Mouse (Mus musculus) right cerebral cortex, postnatal 25 days (tissue): ENCODE measurements at regions not wholly inside any gene's neighbourhood (a gene's known extent, or its start where the extent isn't known, plus 50 kb on each side); places are given as distances from the start of the nearest gene placed in this dataset.
"Not testable (repeated sequence)": the region's sequence is repeated elsewhere in the genome, so short reads cannot be mapped to it uniquely, and the experiment has no call there.

ENCODE experiments used
- DNase-seq: peaks from one replicate; pipeline ENCODE4 v3.0.0; 2022

GRCm38 (mm10) chr15:91916946-91917345, 78.9 kb downstream of the Smgc start:
- DNase-seq = peak; percentile 6

GRCm38 (mm10) chr15:91917877-91918276, 79.8 kb downstream of the Smgc start:
- DNase-seq = no peak

- no peak for DNase-seq
These were observed 86.5 kb downstream of the Smgc start for GRCm38 (mm10) chr15:91924542-91924941.

GRCm38 (mm10) chr15:91927492-91927891, 89.4 kb downstream of the Smgc start:
- no peak for DNase-seq

GRCm38 (mm10) chr15:91928511-91928910, 90.4 kb downstream of the Smgc start:
- no peak for DNase-seq

- DNase-seq = no peak
These were observed 93.7 kb upstream of the Cntn1 start for GRCm38 (mm10) chr15:91957273-91957672.

- peak; percentile 12 for DNase-seq
These were observed 85.8 kb upstream of the Cntn1 start for GRCm38 (mm10) chr15:91965172-91965571.

GRCm38 (mm10) chr15:91969378-91969777, 81.6 kb upstream of the Cntn1 start:
- DNase-seq = peak; percentile 65

GRCm38 (mm10) chr15:91971411-91971810, 79.6 kb upstream of the Cntn1 start:
- no peak for DNase-seq

- no peak for DNase-seq
These were observed 79.1 kb upstream of the Cntn1 start for GRCm38 (mm10) chr15:91971846-91972245.

GRCm38 (mm10) chr15:91975606-91976005, 75.4 kb upstream of the Cntn1 start:
- DNase-seq = no peak

GRCm38 (mm10) chr15:91983186-91983585, 67.8 kb upstream of the Cntn1 start:
- not testable (repeated sequence) for DNase-seq

GRCm38 (mm10) chr15:92000086-92000485, 50.9 kb upstream of the Cntn1 start:
- DNase-seq = no peak
